In the genomic region with DNA sequence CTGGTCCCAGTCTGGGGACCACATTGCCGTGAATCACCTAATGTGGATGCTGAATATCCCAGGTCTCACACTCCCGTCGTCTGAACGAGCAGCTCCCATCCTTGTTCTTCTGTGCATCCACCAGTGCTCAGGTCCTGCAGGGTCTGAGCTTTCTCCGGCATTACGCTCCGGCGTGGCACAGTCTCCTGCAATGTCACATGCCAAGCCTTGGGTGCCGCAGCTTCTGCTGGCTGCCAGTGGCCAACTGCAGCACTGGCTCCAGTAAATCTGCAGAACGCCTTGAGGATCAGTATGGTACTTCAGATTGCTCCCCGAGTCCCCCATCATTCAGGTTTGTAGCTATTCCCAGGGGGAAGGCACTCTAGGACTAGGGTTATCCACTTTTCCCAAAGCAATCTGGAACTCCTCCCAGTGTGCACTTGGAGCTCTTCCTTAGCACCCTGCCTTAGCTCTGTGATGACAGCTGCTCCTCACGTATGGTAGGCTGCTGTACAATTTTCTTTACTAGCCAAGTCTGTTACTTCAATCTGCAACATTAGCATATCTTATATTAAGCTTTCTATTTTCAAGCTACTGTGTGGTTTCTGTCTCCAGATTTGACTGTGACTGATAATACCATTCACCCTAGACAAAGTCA, we compare ENCODE assay signal across 19 mouse cellular contexts.
A peak's percentile ranks its signal among the peaks of the same experiment; 100 is the strongest.
DNase-seq lines count a peak whose midpoint lies in the region; ATAC-seq and TF ChIP-seq lines count a peak whose summit lies in the region.
"Had no signal": no experiment of that assay in that cellular context is flagged by ENCODE, and none has a peak within 500 bp of the region (broad histone marks: within the 10 kb centered on the region; RNA-seq: fewer than 3 reads in every experiment).

No protein-coding gene starts in this region.

- ATAC-seq in forebrain, embryonic 15.5 days (replicated peaks) = peak; percentile 94
- no peak for ATAC-seq in forebrain, embryonic 12.5 days (ENCODE audit: low FRiP score)
- ATAC-seq: intestine, embryonic 15.5 days; midbrain, embryonic 13.5 days had no signal

- H3K4me3 ChIP-seq in forebrain, embryonic 15.5 days = no peak overlapping the region
- no peak overlapping the region for H3K4me3 ChIP-seq in forebrain, embryonic 12.5 days (replicated peaks)
- H3K4me3 ChIP-seq: embryonic facial prominence, embryonic 12.5 days; heart, adult 2 months; hindbrain, embryonic 13.5 days; intestine, embryonic 15.5 days; limb, embryonic 12.5 days; liver, embryonic 13.5 days; lung, embryonic 15.5 days; midbrain, embryonic 13.5 days; stomach, embryonic 15.5 days had no signal

- H3K4me1 ChIP-seq in forebrain, embryonic 15.5 days = peaks cover 10% of the 10 kb centered on the region
- no peaks in the 10 kb centered on the region for H3K4me1 ChIP-seq in forebrain, embryonic 12.5 days
- H3K4me1 ChIP-seq: embryonic facial prominence, embryonic 12.5 days; hindbrain, embryonic 13.5 days; intestine, embryonic 15.5 days; limb, embryonic 12.5 days; liver, embryonic 13.5 days; lung, embryonic 15.5 days; midbrain, embryonic 13.5 days; stomach, embryonic 15.5 days had no signal

- 0 out of 2 replicates have a peak overlapping the region, but pooled peaks have one; percentile 0 for H3K4me2 ChIP-seq in forebrain, embryonic 15.5 days (replicated peaks)
- no peak overlapping the region for H3K4me2 ChIP-seq in forebrain, embryonic 12.5 days
- H3K4me2 ChIP-seq: embryonic facial prominence, embryonic 12.5 days; hindbrain, embryonic 13.5 days; intestine, embryonic 15.5 days; limb, embryonic 12.5 days; liver, embryonic 13.5 days; lung, embryonic 15.5 days; midbrain, embryonic 13.5 days; stomach, embryonic 15.5 days had no signal

- H3K36me3 ChIP-seq in forebrain, embryonic 15.5 days = no peaks in the 10 kb centered on the region
- no peaks in the 10 kb centered on the region for H3K36me3 ChIP-seq in forebrain, embryonic 12.5 days (replicated peaks)
- H3K36me3 ChIP-seq: embryonic facial prominence, embryonic 12.5 days; hindbrain, embryonic 13.5 days; intestine, embryonic 15.5 days; limb, embryonic 12.5 days; liver, embryonic 13.5 days; lung, embryonic 15.5 days; midbrain, embryonic 13.5 days; stomach, embryonic 15.5 days had no signal

- WGBS in forebrain, embryonic 15.5 days = 77% methylated on average over 12 of the region's 12 CpGs
- 87% methylated on average over 12 of the region's 12 CpGs for WGBS in forebrain, embryonic 12.5 days

- no peaks in the 10 kb centered on the region for H3K9me3 ChIP-seq in forebrain, embryonic 15.5 days
- no peaks in the 10 kb centered on the region for H3K9me3 ChIP-seq in forebrain, embryonic 12.5 days
- H3K9me3 ChIP-seq: embryonic facial prominence, embryonic 12.5 days; hindbrain, embryonic 13.5 days; intestine, embryonic 15.5 days; limb, embryonic 12.5 days; liver, embryonic 13.5 days; lung, embryonic 15.5 days; midbrain, embryonic 13.5 days; stomach, embryonic 15.5 days had no signal

- intact Hi-C loops in left cerebral cortex, postnatal 14 days (cut with DNase I) = no loop called here
- intact Hi-C loops in heart, postnatal 14 days (cut with DNase I) = no loop called here

- no peaks in the 10 kb centered on the region for H3K27me3 ChIP-seq in forebrain, embryonic 15.5 days
- no peaks in the 10 kb centered on the region for H3K27me3 ChIP-seq in forebrain, embryonic 12.5 days
- H3K27me3 ChIP-seq: embryonic facial prominence, embryonic 12.5 days; hindbrain, embryonic 13.5 days; intestine, embryonic 15.5 days; limb, embryonic 12.5 days; liver, embryonic 13.5 days; lung, embryonic 15.5 days; midbrain, embryonic 13.5 days; stomach, embryonic 15.5 days had no signal

- no peak for TF ChIP-seq CTCF in brain, embryonic 14.5 days (IDR thresholded peaks at IDR 0.05; ENCODE audit: borderline replicate concordance, extremely low read depth, insufficient read depth, insufficient read length)

- H3K9ac ChIP-seq in forebrain, embryonic 15.5 days (replicated peaks) = no peak overlapping the region
- no peak overlapping the region for H3K9ac ChIP-seq in forebrain, embryonic 12.5 days
- H3K9ac ChIP-seq: embryonic facial prominence, embryonic 12.5 days; hindbrain, embryonic 13.5 days; intestine, embryonic 15.5 days; limb, embryonic 12.5 days; liver, embryonic 13.5 days; lung, embryonic 15.5 days; midbrain, embryonic 13.5 days; stomach, embryonic 15.5 days had no signal

- no peak for TF ChIP-seq POLR2A in brain, embryonic 14.5 days (IDR thresholded peaks at IDR 0.05; ENCODE audit: borderline replicate concordance, extremely low read depth, insufficient read depth, insufficient read length, poor library complexity, severe bottlenecking)

- DNase-seq in brain, embryonic 14.5 days (ENCODE audit: low read depth) = peak; percentile 76
- DNase-seq in frontal cortex, postnatal 36 days (ENCODE audit: low spot score in 2 of 2) = peak; percentile 19 to 51
- DNase-seq in left cerebral cortex, postnatal 14 days (ENCODE audit: low spot score in 2 of 2) = peak; percentile 17 to 37
- DNase-seq in heart, postnatal 14 days = no peak
- DNase-seq in lung, postnatal 14 days = no peak
- DNase-seq: adrenal gland, postnatal 10 days; heart, adult 2 months; kidney, postnatal 4 days; liver, embryonic 13.5 days; spleen, adult 18-20 months had no signal

- H3K27ac ChIP-seq in forebrain, embryonic 15.5 days (replicated peaks) = no peak overlapping the region; the same call in 1 of the 2 replicates
- H3K27ac ChIP-seq in forebrain, embryonic 12.5 days = no peak overlapping the region
- H3K27ac ChIP-seq: embryonic facial prominence, embryonic 12.5 days; heart, adult 2 months; hindbrain, embryonic 13.5 days; intestine, embryonic 15.5 days; limb, embryonic 12.5 days; liver, embryonic 13.5 days; lung, embryonic 15.5 days; midbrain, embryonic 13.5 days; stomach, embryonic 15.5 days had no signal

Comparison
In these comparisons a context has a peak if more than half of its experiments do, and no peak if none do; other contexts are left out.
1. DNase-seq: peak in brain, embryonic 14.5 days (single experiment), frontal cortex, postnatal 36 days (2 of 2) and left cerebral cortex, postnatal 14 days (2 of 2); none in heart, postnatal 14 days (0 of 2) and lung, postnatal 14 days (single experiment).